8 mouse cellular contexts compared by ENCODE assay signal in genomic region chr11:87756251-87756820, GRCm38 (mm10). TPM values are rescaled to one million over a fixed set of nuclear protein-coding genes. Genes with fewer than 3 reads are reported as not detected.
DNase-seq lines count a peak whose midpoint lies in the region; ATAC-seq and TF ChIP-seq lines count a peak whose summit lies in the region.

No protein-coding gene starts in this region.

- ATAC-seq in stomach, embryonic 15.5 days (ENCODE audit: insufficient read depth, low FRiP score, low read depth): no peak

- no peaks in the 10 kb centered on the region for H3K27me3 ChIP-seq in kidney, adult 2 months (replicated peaks; ENCODE audit: control insufficient read depth, insufficient read depth, low read length)
- peaks cover 7% of the 10 kb centered on the region; the same call in 1 of the 2 replicates for H3K27me3 ChIP-seq in heart, adult 2 months (ENCODE audit: control insufficient read depth, insufficient read depth, low read length)
- H3K27me3 ChIP-seq in stomach, embryonic 15.5 days (replicated peaks): peaks cover 14% of the 10 kb centered on the region

- no peaks in the 10 kb centered on the region for H3K9me3 ChIP-seq in stomach, embryonic 15.5 days

- intact Hi-C loops in heart, adult 2 months (cut with DNase I): no loop called here

- no peaks in the 10 kb centered on the region for H3K4me1 ChIP-seq in kidney, adult 2 months (ENCODE audit: control insufficient read depth, insufficient read depth, low read length)
- no peaks in the 10 kb centered on the region for H3K4me1 ChIP-seq in heart, adult 2 months (ENCODE audit: control insufficient read depth, insufficient read depth, low read length)
- H3K4me1 ChIP-seq in stomach, embryonic 15.5 days: no peaks in the 10 kb centered on the region

- TF ChIP-seq EP300 in heart, adult 2 months (IDR thresholded peaks at IDR 0.05; ENCODE audit: insufficient read depth, low read depth, low read length): no peak

- no peaks in the 10 kb centered on the region for H3K36me3 ChIP-seq in kidney, adult 2 months (ENCODE audit: control insufficient read depth, insufficient read depth, low read length)
- H3K36me3 ChIP-seq in heart, adult 2 months (ENCODE audit: control insufficient read depth, insufficient read depth, low read length): no peaks in the 10 kb centered on the region
- no peaks in the 10 kb centered on the region for H3K36me3 ChIP-seq in stomach, embryonic 15.5 days

- no peak for TF ChIP-seq POLR2A in kidney, adult 2 months (IDR thresholded peaks at IDR 0.05; ENCODE audit: low read depth, low read length)
- TF ChIP-seq POLR2A in heart, adult 2 months (IDR thresholded peaks at IDR 0.05; ENCODE audit: insufficient read depth, low read depth, low read length): no peak

- DNase-seq in kidney, adult 2 months: no peak
- DNase-seq in kidney, postnatal 4 days: no peak
- peak; percentile 45 to 74 for DNase-seq in heart, adult 2 months
- peak; percentile 64 to 74 for DNase-seq in lung, adult 18-20 months
- no peak for DNase-seq in ovary, adult 18-20 months (ENCODE audit: low spot score)
- no peak for DNase-seq in cerebellum, postnatal 10 days
- DNase-seq in Muller cell, postnatal 12 days (ENCODE audit: inconsistent ontology term): no peak

- peak overlapping the region; percentile 35 for H3K4me3 ChIP-seq in kidney, adult 2 months (ENCODE audit: insufficient read depth, low read depth, low read length)
- no peak overlapping the region for H3K4me3 ChIP-seq in heart, adult 2 months
- H3K4me3 ChIP-seq in stomach, embryonic 15.5 days (replicated peaks): peak overlapping the region; percentile 26

- TF ChIP-seq CTCF in kidney, adult 2 months (conservative IDR thresholded peaks at IDR 0.05; ENCODE audit: insufficient read depth, insufficient read length, low read depth, low read length): no peak
- no peak for TF ChIP-seq CTCF in heart, adult 2 months (IDR thresholded peaks at IDR 0.05)

- WGBS in kidney, adult 2 months: 80% methylated on average over 15 of the region's 15 CpGs
- WGBS in heart, adult 2 months: 74% methylated on average over 15 of the region's 15 CpGs
- WGBS in stomach, embryonic 15.5 days: 80% methylated on average over 15 of the region's 15 CpGs

- H3K4me2 ChIP-seq in stomach, embryonic 15.5 days: no peak overlapping the region

- peak overlapping the region; percentile 0; the same call in 1 of the 2 replicates for H3K9ac ChIP-seq in heart, adult 2 months (ENCODE audit: low read depth, low read length)
- H3K9ac ChIP-seq in stomach, embryonic 15.5 days: no peak overlapping the region

- H3K27ac ChIP-seq in kidney, adult 2 months (ENCODE audit: insufficient read depth, low read depth, low read length): peak overlapping the region; percentile 63; the same call in 1 of the 2 replicates
- H3K27ac ChIP-seq in heart, adult 2 months: peak overlapping the region; percentile 17; the same call in 1 of the 2 replicates
- peak overlapping the region; percentile 62; the same call in 1 of the 2 replicates for H3K27ac ChIP-seq in stomach, embryonic 15.5 days

- H3K79me2 ChIP-seq in heart, adult 2 months (replicated peaks; ENCODE audit: control insufficient read depth, insufficient read depth, low read length): no peaks in the 10 kb centered on the region

RNA-seq across cellular contexts. Expression of gene Tspoap1, which starts 4.0 kb away (rescaled TPM):
- polyA plus RNA-seq in kidney, adult 2 months (2012; rRNA removed): 3.1 and 4.2 TPM in 2 replicates
- not detected for total RNA-seq in heart, adult 2 months (2021)
- 0.09 and 0.66 TPM in 2 replicates for polyA plus RNA-seq in heart, adult 2 months (2012; rRNA removed)
- polyA plus RNA-seq in stomach, embryonic 15.5 days (2015; fragmentation: Nextera tagmentation; extraction: Ambion mirVana): 2.0 and 2.8 TPM in 2 replicates

RNA-seq across cellular contexts. Expression of gene Supt4a, which starts 19.0 kb away (rescaled TPM):
- 96.9 and 135 TPM in 2 replicates for polyA plus RNA-seq in kidney, adult 2 months (2012; rRNA removed)
- 10 to 100 TPM; 41.4 to 44.6 TPM for total RNA-seq in heart, adult 2 months (2021)
- polyA plus RNA-seq in heart, adult 2 months (2012; rRNA removed): 47.5 and 80.4 TPM in 2 replicates
- 118 and 127 TPM in 2 replicates for polyA plus RNA-seq in stomach, embryonic 15.5 days (2015; fragmentation: Nextera tagmentation; extraction: Ambion mirVana)

RNA-seq across cellular contexts. Expression of gene Mpo, which starts 37.0 kb away (rescaled TPM):
- 0.05 TPM in 1 of 2 replicates, not detected in the other for polyA plus RNA-seq in kidney, adult 2 months (2012; rRNA removed)
- total RNA-seq in heart, adult 2 months (2021): not detected
- 0.10 TPM in 1 of 2 replicates, not detected in the other for polyA plus RNA-seq in heart, adult 2 months (2012; rRNA removed)
- 11.1 and 23.1 TPM in 2 replicates for polyA plus RNA-seq in stomach, embryonic 15.5 days (2015; fragmentation: Nextera tagmentation; extraction: Ambion mirVana)

Comparison
In these comparisons a context has a peak if more than half of its experiments do, and no peak if none do; other contexts are left out.
1. DNase-seq: peak in heart, adult 2 months (2 of 2) and lung, adult 18-20 months (2 of 2); none in kidney, adult 2 months (single experiment), kidney, postnatal 4 days (0 of 2), ovary, adult 18-20 months (single experiment), cerebellum, postnatal 10 days (0 of 2) and Muller cell, postnatal 12 days (single experiment).
2. RNA of gene Mpo, which starts 37.0 kb away (polyA plus RNA-seq): 11.1 to 23.1 TPM in stomach, embryonic 15.5 days; 0.10 TPM in heart, adult 2 months and 0.05 TPM in kidney, adult 2 months; every median in the first group is over 10 times any median in the second.
3. Peak in every context shown above with its lines, with median percentiles within 50 percentile points of each other: H3K27ac ChIP-seq.